Mouse (Mus musculus) C2C12 (cell line): ENCODE results near the gene Aes.

Experiments
- CEBPB ChIP-seq: IDR thresholded peaks from one replicate; pipeline ENCODE4 v1.6.1; 2011; ENCODE audit warnings: low read depth, mild to moderate bottlenecking, control low read depth, moderate library complexity
- CTCF ChIP-seq: IDR thresholded peaks from one replicate; pipeline ENCODE4 v1.5.1; 2011; ENCODE audit not compliant: control insufficient read depth, insufficient read depth, insufficient read length
- FOSL1 ChIP-seq: IDR thresholded peaks from one replicate; pipeline ENCODE4 v1.8.0; 2011; ENCODE audit warnings: mild to moderate bottlenecking, low read length; ENCODE audit not compliant: poor library complexity, insufficient read depth, severe bottlenecking
- MAX ChIP-seq: IDR thresholded peaks from one replicate; pipeline ENCODE4 v1.6.1; 2011; ENCODE audit warnings: mild to moderate bottlenecking, control low read depth
- MYOD1 ChIP-seq: IDR thresholded peaks from one replicate; pipeline ENCODE4 v1.6.1; 2011; ENCODE audit warnings: low read depth; ENCODE audit not compliant: control insufficient read depth, insufficient read length
- USF1 ChIP-seq: IDR thresholded peaks from one replicate; pipeline ENCODE4 v1.6.1; 2011; ENCODE audit warnings: low read depth, mild to moderate bottlenecking, control low read depth, moderate library complexity

DNA sequence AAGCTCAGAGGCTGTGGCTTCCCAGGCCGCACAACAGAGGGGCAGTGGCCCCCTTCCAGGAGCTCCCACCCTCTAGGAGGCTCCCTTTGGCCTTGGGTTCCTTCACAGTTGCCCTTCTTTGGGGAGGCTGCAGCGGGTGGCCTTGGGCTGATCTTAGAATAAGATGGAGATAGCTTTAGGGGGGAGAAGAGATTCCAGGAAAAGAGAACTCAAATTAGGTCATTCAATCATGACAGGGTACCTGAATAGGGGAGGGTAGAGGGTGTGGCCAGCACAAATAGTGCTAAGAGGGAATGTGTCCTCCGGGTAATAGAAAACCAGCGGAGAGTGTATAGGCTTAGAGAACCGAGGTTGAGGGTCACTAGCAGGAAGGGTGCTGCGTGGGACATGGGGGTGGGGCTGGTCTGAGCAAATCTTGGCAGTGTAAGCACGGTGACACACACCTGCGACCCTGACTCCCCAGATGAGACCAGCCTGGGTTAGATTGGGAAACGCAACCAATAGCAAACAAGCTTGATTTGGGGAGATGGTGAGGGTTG, 12.9 kb downstream of the Aes start:
- TF ChIP-seq USF1 (no peak), CEBPB (no peak), CTCF (no peak), MAX (no peak), MYOD1 (no peak), FOSL1 (no peak)
